Mouse (Mus musculus) liver, adult 2 months (tissue): ENCODE results near the gene Dnah2.

Experiments
- CTCF ChIP-seq: fragments of 200-500 bp; IDR thresholded peaks from 2 replicates; pipeline ENCODE4 v1.5.1; 2011; ENCODE audit warnings: low read depth, low read length, control low read depth
- POLR2A ChIP-seq: fragments of 200-500 bp; IDR thresholded peaks from 2 replicates; pipeline ENCODE4 v1.6.1; 2011; ENCODE audit warnings: low read length, control low read depth; ENCODE audit not compliant: insufficient read depth; ENCODE audit errors: extremely low read depth

GRCm38 (mm10) chr11:69411073-69411535 lies 137.8 kb downstream of the Dnah2 start:
- TF ChIP-seq CTCF (no peak), POLR2A (peak; percentile 52; the same call in 1 of the 2 replicates)
